Mouse (Mus musculus) heart, postnatal 0 days (tissue): Measurements from ENCODE around the gene Lrrk1. TPM values are rescaled to one million over a fixed set of nuclear protein-coding genes. Genes with fewer than 3 reads are reported as not detected.

Experiments used
- ATAC-seq: fragments of 200-750 bp; cut with Nextera tagmentation; 2 replicates; pipeline ENCODE4 v1.8.0; 2017; ENCODE audit warnings: low read depth, moderate number of reproducible peaks, moderate library complexity; ENCODE audit not compliant: insufficient read depth
- DNase-seq: peaks from one replicate; pipeline ENCODE4 v3.0.0-alpha.2; 2016; ENCODE audit warnings: low spot score
- H3K27ac ChIP-seq: fragments of 300-500 bp; sonication (generic); 2 replicates; pipeline ENCODE4 v1.5.1; 2014; ENCODE audit warnings: low read depth, mild to moderate bottlenecking
- H3K27me3 ChIP-seq: fragments of 300-500 bp; sonication (generic); 2 replicates; pipeline ENCODE4 v1.6.1; 2014; ENCODE audit warnings: low read length, mixed read lengths; ENCODE audit not compliant: control insufficient read depth, insufficient read depth
- H3K36me3 ChIP-seq: fragments of 300-500 bp; sonication (generic); replicated peaks from 2 replicates; pipeline ENCODE4 v1.6.1; 2014; ENCODE audit warnings: low read length, mixed read lengths; ENCODE audit not compliant: control insufficient read depth, insufficient read depth
- H3K4me1 ChIP-seq: fragments of 300-500 bp; sonication (generic); 2 replicates; pipeline ENCODE4 v1.6.1; 2014; ENCODE audit warnings: antibody characterized with exemption; ENCODE audit not compliant: control insufficient read depth, insufficient read depth
- H3K4me2 ChIP-seq: fragments of 300-500 bp; sonication (generic); 2 replicates; pipeline ENCODE4 v1.6.1; 2014; ENCODE audit warnings: low read depth, mild to moderate bottlenecking, low read length, moderate library complexity
- H3K4me3 ChIP-seq: fragments of 300-500 bp; sonication (generic); 2 replicates; pipeline ENCODE4 v1.5.1; 2014; ENCODE audit warnings: low read depth, low read length
- H3K9ac ChIP-seq: fragments of 300-500 bp; sonication (generic); replicated peaks from 2 replicates; pipeline ENCODE4 v1.6.1; 2014; ENCODE audit warnings: low read depth, low read length, mixed read lengths
- H3K9me3 ChIP-seq: fragments of 300-500 bp; sonication (generic); replicated peaks from 2 replicates; pipeline ENCODE4 v1.6.1; 2016; ENCODE audit warnings: low read length; ENCODE audit not compliant: control insufficient read depth
- CTCF ChIP-seq: IDR thresholded peaks from 2 replicates; pipeline ENCODE4 v1.5.1; 2016; ENCODE audit warnings: antibody characterized with exemption, control low read depth, low read depth
- EP300 ChIP-seq: IDR thresholded peaks from 2 replicates; pipeline ENCODE4 v1.6.1; 2016; ENCODE audit warnings: antibody characterized with exemption, low read depth
- WGBS: fragments of 180-500 bp; shearing (Covaris S2); extraction: QIAGEN DNeasy Blood & Tissue Kit; methylation state at CpG from one replicate; pipeline ENCODE4 v1.1.7; 2014; 5-methylcytosine and 5-hydroxymethylcytosine counted together
- polyA plus RNA-seq: library from polyadenylated mRNA; unstranded; fragments of >200 nt; fragmentation: Nextera tagmentation; extraction: Ambion mirVana; gene quantifications from 2 replicates; pipeline ENCODE4 v1.2.1, GENCODE M21; 2015
- total RNA-seq: library from RNA; depleted of rRNA; stranded (reverse); fragments of >200 nt; gene quantifications from 2 replicates; pipeline ENCODE4 v1.2.3, GENCODE M21; 2014; ENCODE audit warnings: low replicate concordance

Gene Lrrk1
- total and polyA plus RNA-seq, 2 experiments from 2014 or later: 4.1 to 10.3 TPM

DNA sequence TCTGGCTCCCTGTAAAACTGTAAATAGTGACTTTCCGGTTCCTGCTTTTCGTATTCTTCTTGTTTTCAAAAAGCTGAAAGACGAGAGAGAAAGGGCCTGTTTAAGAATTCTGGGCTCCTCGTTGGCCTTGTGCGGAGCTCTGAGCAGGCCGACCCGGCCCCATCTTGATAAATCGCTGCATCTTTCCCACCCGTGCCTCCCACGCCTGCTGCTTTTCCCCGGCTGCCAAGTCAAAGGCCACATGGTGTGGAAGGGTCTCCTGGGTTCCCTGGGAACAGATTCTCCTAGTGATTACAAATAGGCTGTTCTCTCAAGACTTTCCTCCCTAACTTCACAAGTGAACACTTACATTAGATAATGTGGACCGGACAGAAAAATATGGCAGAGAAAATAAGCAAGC is 105.9 kb downstream of the Lrrk1 start:
- H3K27me3 ChIP-seq: no peaks in the 10 kb centered on the region
- no peak for DNase-seq
- 68% methylated on average over 12 of the region's 12 CpGs for WGBS
- H3K27ac ChIP-seq: no peak overlapping the region
- H3K4me3 ChIP-seq: no peak overlapping the region
- no peak for TF ChIP-seq EP300
- TF ChIP-seq CTCF: no peak
- H3K9me3 ChIP-seq: no peaks in the 10 kb centered on the region
- ATAC-seq: no peak
- peaks cover 24% of the 10 kb centered on the region for H3K36me3 ChIP-seq
- no peak overlapping the region for H3K4me2 ChIP-seq
- H3K9ac ChIP-seq: no peak overlapping the region
- H3K4me1 ChIP-seq: no peaks in the 10 kb centered on the region

DNA sequence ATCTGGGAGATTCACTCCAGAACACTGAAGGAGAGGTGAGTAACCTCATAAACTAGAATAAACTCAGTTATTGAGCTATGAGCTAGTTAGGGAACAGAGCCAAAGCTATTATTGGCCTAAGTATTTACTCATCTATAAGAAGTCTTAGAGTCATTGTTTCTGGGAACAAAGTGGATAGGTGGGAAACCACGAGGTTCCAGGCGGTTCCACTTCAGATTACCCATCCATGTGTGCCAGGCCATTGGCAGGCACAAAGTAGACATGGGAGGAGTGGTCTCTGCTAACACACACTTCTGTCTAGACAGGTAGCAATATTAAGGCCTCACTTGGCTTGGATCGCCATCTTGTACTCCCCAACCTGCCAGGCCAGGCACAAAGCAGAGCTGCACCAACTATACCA is 110.1 kb downstream of the Lrrk1 start:
- H3K9me3 ChIP-seq: no peaks in the 10 kb centered on the region
- H3K4me2 ChIP-seq: no peak overlapping the region
- no peak for DNase-seq
- TF ChIP-seq EP300 (no peak), CTCF (no peak)
- H3K9ac ChIP-seq: no peak overlapping the region
- peak; percentile 20; the same call in 1 of the 2 replicates for ATAC-seq
- no peaks in the 10 kb centered on the region for H3K27me3 ChIP-seq
- H3K4me1 ChIP-seq: no peaks in the 10 kb centered on the region
- H3K36me3 ChIP-seq: peaks cover 17% of the 10 kb centered on the region
- no peak overlapping the region for H3K4me3 ChIP-seq
- 69% methylated on average over 3 of the region's 3 CpGs for WGBS
- H3K27ac ChIP-seq: no peak overlapping the region

DNA sequence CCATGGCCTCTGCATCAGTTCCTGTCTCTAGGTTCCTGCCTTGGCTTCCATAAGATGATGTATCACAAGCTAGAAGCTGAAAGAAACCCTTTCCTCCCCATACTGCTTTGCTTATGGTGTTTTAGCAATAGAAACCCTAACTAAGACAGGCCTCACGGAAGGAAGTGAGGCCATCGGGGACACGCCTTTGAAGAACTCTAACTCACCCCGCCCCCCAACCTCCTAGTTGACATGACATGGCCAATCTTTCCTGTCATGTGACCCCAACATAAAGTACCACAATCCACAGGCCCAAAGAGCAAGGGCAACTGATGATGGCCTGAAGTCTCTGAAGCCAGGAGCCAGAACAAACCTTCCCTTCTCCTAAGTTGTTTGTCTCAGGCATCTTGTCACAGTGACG is 114.7 kb downstream of the Lrrk1 start:
- H3K27me3 ChIP-seq: no peaks in the 10 kb centered on the region
- no peak for ATAC-seq
- TF ChIP-seq EP300: no peak
- TF ChIP-seq CTCF: no peak
- no peak overlapping the region for H3K4me2 ChIP-seq
- no peak overlapping the region for H3K4me3 ChIP-seq
- no peak for DNase-seq
- WGBS: 92% methylated on average over 5 of the region's 5 CpGs
- H3K4me1 ChIP-seq: no peaks in the 10 kb centered on the region
- H3K27ac ChIP-seq: no peak overlapping the region
- H3K9me3 ChIP-seq: no peaks in the 10 kb centered on the region
- H3K36me3 ChIP-seq: peaks cover 14% of the 10 kb centered on the region
- no peak overlapping the region for H3K9ac ChIP-seq

DNA sequence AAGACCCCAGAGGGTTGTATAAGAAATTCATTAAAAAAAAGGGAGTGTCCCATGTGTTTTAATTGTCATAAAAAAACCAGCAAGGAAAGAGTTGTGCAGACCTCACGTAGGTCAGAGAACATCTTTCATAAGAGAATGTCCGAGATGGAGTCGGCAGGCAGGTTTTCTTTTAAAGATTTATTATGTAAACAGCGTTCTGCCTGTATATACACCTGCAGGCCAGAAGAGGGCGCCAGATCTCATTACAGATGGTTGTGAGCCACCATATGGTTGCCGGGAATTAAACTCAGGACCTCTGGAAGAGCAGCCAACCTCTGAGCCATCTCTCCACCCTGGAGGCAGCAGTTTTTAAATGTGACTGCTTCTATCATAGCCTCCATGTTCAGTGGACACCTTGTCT is 116.9 kb downstream of the Lrrk1 start:
- ATAC-seq (no peak), DNase-seq (no peak)
- no peak overlapping the region for H3K4me2 ChIP-seq
- no peak overlapping the region for H3K4me3 ChIP-seq
- WGBS: 71% methylated on average over 6 of the region's 6 CpGs
- no peaks in the 10 kb centered on the region for H3K27me3 ChIP-seq
- H3K9ac ChIP-seq: no peak overlapping the region
- TF ChIP-seq CTCF: 0 out of 2 replicates have a peak, but pooled peaks have one; percentile 20
- no peak for TF ChIP-seq EP300
- peaks cover 16% of the 10 kb centered on the region for H3K36me3 ChIP-seq
- H3K9me3 ChIP-seq: no peaks in the 10 kb centered on the region
- H3K4me1 ChIP-seq: no peaks in the 10 kb centered on the region
- H3K27ac ChIP-seq: no peak overlapping the region

DNA sequence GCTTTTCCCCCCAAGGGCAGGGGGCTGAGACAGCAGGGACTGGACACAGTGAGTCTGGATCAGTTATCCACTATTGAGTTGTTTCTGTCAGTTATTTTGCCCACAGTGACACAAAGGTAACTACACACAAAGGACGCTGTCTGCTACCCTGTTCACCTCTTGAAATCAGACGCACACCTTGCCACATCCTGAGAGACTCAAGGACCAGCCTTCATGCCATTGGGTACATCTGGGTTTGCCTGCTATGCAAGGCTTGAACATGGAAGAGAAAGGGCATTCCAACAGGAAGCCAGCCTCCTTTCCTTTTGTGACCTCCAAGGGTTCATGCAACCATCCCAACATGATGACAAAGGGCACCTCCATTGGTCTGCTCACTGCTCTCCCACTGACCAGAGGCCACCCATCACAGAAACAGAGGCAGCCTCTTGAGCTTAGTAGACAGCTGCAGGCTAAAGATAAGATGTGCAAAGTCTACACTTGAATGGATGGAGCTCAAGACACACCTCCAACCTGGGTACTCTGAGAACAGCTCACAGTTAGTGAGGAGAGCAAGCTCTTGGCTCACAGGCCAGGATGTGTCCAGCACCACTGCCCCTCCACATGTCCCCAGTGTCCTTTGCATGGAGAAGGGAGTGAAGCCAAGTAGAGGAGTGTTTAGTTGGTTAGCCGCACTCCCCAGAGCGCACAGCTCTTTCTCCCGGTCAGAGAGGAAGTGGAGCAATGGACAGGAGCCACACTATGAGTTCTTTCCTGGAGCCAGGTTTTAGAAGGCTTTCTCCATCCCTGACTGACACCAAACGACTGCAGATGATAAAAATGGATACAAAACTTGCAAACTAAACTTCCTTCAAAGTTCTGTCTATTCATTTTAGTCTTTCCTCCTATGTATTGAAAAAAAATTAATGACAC is 121.0 kb downstream of the Lrrk1 start:
- Histone ChIP-seq H3K27ac (no peak overlapping the region), H3K9ac (no peak overlapping the region), H3K4me2 (no peak overlapping the region), H3K27me3 (no peaks in the 10 kb centered on the region), H3K9me3 (no peaks in the 10 kb centered on the region), H3K36me3 (peaks cover 29% of the 10 kb centered on the region), H3K4me1 (no peaks in the 10 kb centered on the region), H3K4me3 (no peak overlapping the region)
- DNase-seq (no peak), ATAC-seq (no peak)
- WGBS: 75% methylated on average over 6 of the region's 6 CpGs
- TF ChIP-seq EP300 (no peak), CTCF (no peak)

DNA sequence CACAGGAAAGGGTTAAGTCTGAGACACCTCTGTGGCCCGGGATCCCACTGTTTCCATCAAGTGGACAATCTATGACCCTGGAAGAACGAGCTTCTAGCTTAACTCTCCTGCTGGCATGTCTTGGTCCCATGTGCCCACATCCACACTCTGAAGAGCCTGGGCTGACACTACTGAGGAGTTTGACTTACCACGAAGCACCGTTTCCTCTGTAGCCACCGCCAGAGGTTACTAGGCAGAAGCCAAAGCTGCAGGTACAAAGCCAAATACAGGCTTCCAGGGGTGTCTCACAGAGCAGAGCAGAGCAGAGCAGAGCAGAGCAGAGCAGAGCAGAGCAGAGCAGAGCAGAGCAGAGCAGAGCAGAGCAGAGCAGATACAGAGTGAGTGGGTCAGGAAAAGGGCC is 124.7 kb downstream of the Lrrk1 start:
- WGBS: 66% methylated on average over 5 of the region's 5 CpGs
- Histone ChIP-seq H3K27ac (no peak overlapping the region), H3K36me3 (peaks cover 20% of the 10 kb centered on the region), H3K4me2 (no peak overlapping the region), H3K9me3 (no peaks in the 10 kb centered on the region), H3K4me3 (no peak overlapping the region), H3K4me1 (0 out of 2 replicates have a peak, but pooled peaks cover 4% of the 10 kb centered on the region), H3K27me3 (no peaks in the 10 kb centered on the region), H3K9ac (no peak overlapping the region)
- TF ChIP-seq CTCF (no peak), EP300 (no peak)
- no peak for DNase-seq
- ATAC-seq: no peak
